Mouse (Mus musculus) spleen, adult 2 months (tissue): ENCODE measurements around the gene Ptger1. TPM values are rescaled to one million over a fixed set of nuclear protein-coding genes. Genes with fewer than 3 reads are reported as not detected.

Experiments
- DNase-seq, 2 experiments: peaks; one replicate each; pipeline versions ENCODE4 v3.0.0 to v3.0.0-alpha.2; 2012 to 2021; ENCODE audit warnings: low spot score in 2 of 2, low read depth in 1 of 2
- H3K27ac ChIP-seq: fragments of 200-500 bp; 2 replicates; pipeline ENCODE4 v1.5.1; 2012; ENCODE audit warnings: low read length, inconsistent platforms; ENCODE audit not compliant: insufficient read depth
- H3K27me3 ChIP-seq: fragments of 200-500 bp; 2 replicates; pipeline ENCODE4 v1.6.1; 2012; ENCODE audit warnings: mild to moderate bottlenecking, moderate library complexity, low read length, inconsistent platforms; ENCODE audit not compliant: control insufficient read depth, insufficient read depth
- H3K36me3 ChIP-seq: fragments of 200-500 bp; 2 replicates; pipeline ENCODE4 v1.6.1; 2012; ENCODE audit warnings: mild to moderate bottlenecking, low read length, inconsistent platforms; ENCODE audit not compliant: control insufficient read depth, insufficient read depth
- H3K4me1 ChIP-seq: fragments of 200-500 bp; 2 replicates; pipeline ENCODE4 v1.6.1; 2011; ENCODE audit warnings: inconsistent platforms; ENCODE audit not compliant: control insufficient read depth, insufficient read depth, insufficient read length
- H3K4me3 ChIP-seq: fragments of 200-500 bp; 2 replicates; pipeline ENCODE4 v1.5.1; 2011; ENCODE audit warnings: mild to moderate bottlenecking, inconsistent platforms; ENCODE audit not compliant: insufficient read depth, insufficient read length; ENCODE audit errors: extremely low read depth
- CTCF ChIP-seq: fragments of 200-500 bp; IDR thresholded peaks from 2 replicates; pipeline ENCODE4 v1.5.1; 2011; ENCODE audit warnings: mild to moderate bottlenecking, inconsistent platforms; ENCODE audit not compliant: insufficient read depth, insufficient read length, insufficient replicate concordance; ENCODE audit errors: extremely low read depth
- POLR2A ChIP-seq: fragments of 200-500 bp; IDR thresholded peaks from 2 replicates; pipeline ENCODE4 v1.6.1; 2011; ENCODE audit warnings: low read depth, low read length, inconsistent platforms
- WGBS: fragments of 180-500 bp; shearing (Covaris S2); methylation state at CpG from one replicate; pipeline ENCODE4 v1.1.7; 2018; 5-methylcytosine and 5-hydroxymethylcytosine counted together
- polyA plus RNA-seq: library from polyadenylated mRNA; depleted of rRNA; stranded (reverse); fragments of >200 nt; gene quantifications from 2 replicates; pipeline ENCODE4 v1.2.3, GENCODE M21; 2012

Gene Ptger1
- polyA plus RNA-seq, 1 experiment = 2.3 TPM

DNA sequence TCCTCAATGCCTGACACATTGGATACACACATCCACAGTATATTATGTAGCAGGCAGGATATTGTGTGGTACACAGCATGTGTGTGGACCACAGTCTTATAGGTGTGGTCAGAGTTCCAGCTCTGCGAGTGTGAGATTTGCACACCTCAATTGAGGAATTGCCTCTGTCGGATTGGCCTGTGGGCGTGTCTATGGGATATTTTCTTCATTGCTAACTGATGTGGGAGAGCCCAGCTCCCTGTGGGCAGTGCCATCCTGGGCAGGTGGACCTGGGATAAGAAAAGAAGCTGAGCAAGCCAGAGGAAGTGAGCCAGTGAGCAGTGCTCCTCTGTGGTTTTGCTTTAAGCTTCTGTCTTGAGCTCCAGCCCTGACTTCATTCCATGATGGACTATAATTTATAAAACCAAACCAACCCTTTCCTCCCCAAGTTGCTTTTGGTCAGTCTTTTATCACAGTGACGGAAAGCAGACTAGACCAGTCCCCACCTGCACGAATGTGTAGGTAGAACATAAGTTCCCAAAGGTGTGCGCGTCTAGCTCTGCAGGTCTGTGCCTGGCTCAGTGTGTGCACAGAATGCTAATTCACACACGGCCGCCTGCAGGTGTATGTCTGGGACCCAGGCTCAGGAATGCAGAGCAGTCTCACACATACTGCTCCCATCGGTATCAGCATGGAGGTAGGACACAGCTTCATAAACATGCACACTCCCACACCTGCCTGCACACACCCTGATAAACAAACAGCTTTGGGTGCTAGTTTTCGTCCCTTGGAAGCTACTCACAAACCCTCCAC is 28.1 kb downstream of the Ptger1 start:
- H3K36me3 ChIP-seq = peaks cover 26% of the 10 kb centered on the region
- no peak overlapping the region for H3K4me3 ChIP-seq
- DNase-seq = no peak
- H3K27me3 ChIP-seq = no peaks in the 10 kb centered on the region
- WGBS = 67% methylated on average over 11 of the region's 11 CpGs
- peaks cover 35% of the 10 kb centered on the region for H3K4me1 ChIP-seq
- H3K27ac ChIP-seq = peak overlapping the region; percentile 72
- TF ChIP-seq POLR2A = no peak
- no peak for TF ChIP-seq CTCF

DNA sequence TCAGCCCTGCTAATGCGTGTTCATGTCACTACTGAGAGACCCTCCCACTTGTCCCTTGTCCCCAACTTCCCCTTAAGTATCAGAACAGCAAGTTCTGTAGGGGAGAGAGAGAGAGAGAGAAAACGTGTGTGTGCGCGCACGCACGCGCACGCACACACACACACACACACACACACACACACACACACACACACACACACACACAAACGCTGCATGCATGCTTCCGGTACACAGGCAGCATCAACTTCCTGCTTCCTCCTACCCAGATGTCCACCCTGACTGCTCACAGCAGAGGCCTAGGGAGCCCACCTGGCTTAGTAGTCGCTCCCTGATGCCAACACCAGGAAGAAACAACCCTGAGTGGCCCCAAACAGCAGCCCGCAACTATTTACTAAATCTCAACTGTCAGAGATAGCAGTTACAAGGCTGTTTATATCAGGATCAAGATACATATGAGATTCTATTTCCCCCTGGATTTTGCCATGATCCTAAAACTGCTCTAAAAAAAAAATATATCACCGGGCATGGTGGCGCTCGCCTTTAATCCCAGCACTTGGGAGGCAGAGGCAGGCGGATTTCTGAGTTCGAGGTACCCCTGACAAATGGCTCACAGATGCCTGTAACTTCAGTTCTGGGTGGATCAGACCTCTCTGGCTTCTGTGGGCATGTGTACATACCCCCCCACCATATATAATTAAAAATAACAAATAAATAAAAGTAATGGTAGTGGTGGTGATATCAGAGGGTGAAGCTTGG is 29.1 kb downstream of the Ptger1 start:
- Histone ChIP-seq H3K27ac (peak overlapping the region; percentile 72), H3K4me3 (no peak overlapping the region; the same call in 1 of the 2 replicates), H3K4me1 (peaks cover 35% of the 10 kb centered on the region), H3K27me3 (no peaks in the 10 kb centered on the region), H3K36me3 (peaks cover 21% of the 10 kb centered on the region)
- 39% methylated on average over 12 of the region's 17 CpGs for WGBS
- DNase-seq = peak; percentile 33 to 48
- TF ChIP-seq CTCF = no peak
- TF ChIP-seq POLR2A = no peak

DNA sequence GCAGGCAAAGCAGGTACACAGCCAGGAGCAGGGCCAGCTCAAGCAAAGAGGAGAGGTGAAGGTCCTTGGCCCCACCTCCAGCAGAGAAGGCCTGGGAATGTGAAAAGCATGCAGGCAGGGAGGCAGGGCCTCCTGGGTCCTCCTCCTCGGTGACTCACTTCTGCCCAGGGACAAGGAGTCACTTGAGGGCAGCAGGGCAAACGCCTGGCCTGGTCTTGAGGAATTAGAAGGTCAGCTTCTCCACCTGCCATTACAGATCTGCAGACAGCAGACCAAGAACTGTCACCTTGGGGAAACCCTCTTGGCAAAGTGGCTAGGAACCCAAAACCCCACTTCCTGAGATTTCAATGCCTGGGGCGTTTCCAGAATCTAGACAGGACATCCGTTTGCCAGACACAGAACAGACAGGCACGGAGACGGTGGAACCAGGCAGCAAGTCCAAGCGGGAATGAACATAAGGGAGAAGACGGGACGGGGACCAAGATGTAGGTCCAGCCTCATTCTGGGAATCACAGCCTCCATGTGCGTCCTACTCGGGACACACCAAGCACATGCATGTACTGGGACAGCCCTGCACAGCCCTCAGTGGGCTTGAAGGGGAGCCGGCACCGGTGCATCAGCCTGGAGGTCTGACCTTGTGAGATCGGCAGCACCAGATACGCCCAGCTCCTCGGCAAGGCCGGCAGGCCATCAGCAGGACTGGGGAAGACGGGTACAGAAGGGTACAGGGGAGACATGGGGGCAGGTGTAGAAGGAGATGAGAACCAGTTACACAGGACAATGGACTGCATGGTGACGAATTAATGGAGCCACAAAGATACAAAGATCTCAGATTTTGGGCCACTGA is 31.1 kb downstream of the Ptger1 start:
- 21% methylated on average over 19 of the region's 19 CpGs for WGBS
- TF ChIP-seq CTCF (no peak), POLR2A (no peak)
- Histone ChIP-seq H3K36me3 (peaks cover 2% of the 10 kb centered on the region), H3K4me3 (peak overlapping the region; percentile 78), H3K27ac (peak overlapping the region; percentile 97), H3K27me3 (no peaks in the 10 kb centered on the region), H3K4me1 (peaks cover 32% of the 10 kb centered on the region)
- DNase-seq = no peak

DNA sequence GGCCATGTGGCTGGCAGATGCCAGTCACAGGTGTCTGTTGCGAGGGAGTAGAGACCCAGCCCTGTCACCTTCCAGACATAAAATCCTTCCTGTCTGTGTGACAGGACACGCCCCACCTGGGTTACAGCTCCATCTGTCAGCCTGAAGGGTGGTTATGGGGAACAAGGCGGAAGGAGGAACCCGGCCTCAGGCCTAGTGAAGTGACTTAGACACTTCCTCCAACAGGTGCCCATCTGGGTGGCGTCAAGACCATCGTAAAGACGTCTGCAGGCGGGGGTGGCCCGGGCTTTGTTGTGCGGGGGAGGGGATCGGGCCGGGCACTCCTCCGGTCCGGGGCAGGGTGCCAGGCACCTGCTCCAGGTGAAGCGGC is 31.8 kb downstream of the Ptger1 start:
- peak; percentile 21; the same call in 1 of the 2 replicates for TF ChIP-seq POLR2A
- TF ChIP-seq CTCF = no peak
- DNase-seq = peak; percentile 80
- H3K4me1 ChIP-seq = peaks cover 31% of the 10 kb centered on the region
- H3K27ac ChIP-seq = peak overlapping the region; percentile 97
- H3K27me3 ChIP-seq = no peaks in the 10 kb centered on the region
- H3K36me3 ChIP-seq = no peaks in the 10 kb centered on the region
- peak overlapping the region; percentile 78 for H3K4me3 ChIP-seq
- WGBS = under 1% methylated on average over 15 of the region's 15 CpGs

DNA sequence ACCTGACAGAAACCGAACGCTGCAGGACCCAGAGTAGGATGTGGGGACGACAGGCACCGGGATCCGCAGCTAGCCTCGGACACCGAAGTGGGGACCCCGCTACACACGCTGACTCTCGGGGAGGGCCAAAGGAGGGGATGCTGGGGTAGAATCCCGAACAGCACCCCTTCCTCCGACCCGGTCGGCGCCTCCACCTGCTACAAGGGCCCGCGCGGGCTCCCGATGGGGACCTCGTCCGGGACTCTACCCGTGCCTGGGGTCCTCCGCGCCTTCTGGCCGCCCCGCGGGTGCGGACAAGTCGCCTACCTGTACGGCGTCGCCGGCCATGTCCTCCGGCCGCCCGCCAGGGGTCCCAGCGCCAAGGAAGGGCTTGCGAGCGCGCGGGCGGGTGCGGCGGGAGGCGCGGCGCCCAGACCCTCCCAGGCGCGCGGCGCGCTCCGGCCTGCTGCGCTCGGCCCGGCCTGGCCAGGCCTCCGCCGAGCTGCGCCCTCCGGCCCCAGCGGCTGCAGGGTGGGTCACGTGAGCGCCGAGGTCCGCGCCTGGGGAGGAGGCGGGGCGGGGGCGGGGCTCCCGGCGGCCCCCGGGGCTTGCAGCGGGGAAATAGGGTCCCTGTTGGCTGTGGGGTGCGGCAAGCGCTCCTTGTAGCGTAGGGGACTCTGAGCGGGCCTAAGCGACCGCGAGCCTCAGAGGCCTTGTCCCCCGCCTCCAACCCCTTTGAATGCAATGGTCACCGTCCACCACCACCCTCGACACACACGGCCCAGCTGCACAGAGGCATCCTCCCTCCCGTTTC is 32.4 kb downstream of the Ptger1 start, which contains the start of gene Pkn1:
Pkn1 (minus strand) TSS at position 519 of the 793 bp plus-strand sequence.
- TF ChIP-seq POLR2A (peak; percentile 72; the same call in 1 of the 2 replicates), CTCF (no peak)
- H3K4me1 ChIP-seq = peaks cover 27% of the 10 kb centered on the region
- WGBS = under 1% methylated on average over 84 of the region's 85 CpGs
- H3K4me3 ChIP-seq = peak within 1 kb of the TSS; percentile 78
- peak; percentile 55 to 81 for DNase-seq
- H3K36me3 ChIP-seq = no peaks in the 10 kb centered on the region
- peak within 1 kb of the TSS; percentile 97 for H3K27ac ChIP-seq
- H3K27me3 ChIP-seq = no peaks in the 10 kb centered on the region

DNA sequence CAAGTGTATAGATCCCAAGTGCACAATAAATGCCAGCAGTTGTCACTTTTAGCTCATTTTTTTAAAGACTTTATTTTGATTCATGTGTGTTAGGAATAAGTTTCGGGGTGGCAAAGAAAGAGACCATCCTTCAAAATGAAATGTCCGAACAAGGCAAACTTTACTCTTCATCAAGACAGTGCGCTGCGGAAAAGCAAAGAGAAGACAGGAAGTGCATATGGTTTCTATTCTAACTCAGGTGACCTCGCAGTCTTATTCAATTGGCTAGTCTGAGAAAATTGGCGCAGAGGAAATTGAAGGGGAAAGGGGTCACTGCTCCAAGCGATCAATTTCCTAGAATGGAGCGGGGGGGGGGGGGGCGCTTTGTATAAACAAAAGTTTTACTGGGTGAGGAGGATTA is 33.1 kb downstream of the Ptger1 start:
- Histone ChIP-seq H3K27me3 (no peaks in the 10 kb centered on the region), H3K4me3 (peak overlapping the region; percentile 78), H3K36me3 (no peaks in the 10 kb centered on the region), H3K27ac (peak overlapping the region; percentile 97), H3K4me1 (peaks cover 20% of the 10 kb centered on the region)
- TF ChIP-seq CTCF (no peak), POLR2A (peak; percentile 62)
- WGBS = 3% methylated on average over 9 of the region's 9 CpGs
- DNase-seq = peak; percentile 40 to 49
